Mouse (Mus musculus) macrophage (primary cell): ENCODE results near the gene Zfp473. TPM values are rescaled to one million over a fixed set of nuclear protein-coding genes. Genes with fewer than 3 reads are reported as not detected.
"Not testable (repeated sequence)": the region's sequence is repeated elsewhere in the genome, so short reads cannot be mapped to it uniquely, and the experiment has no call there.

Experiments
- H3K27ac ChIP-seq: fragments of 350-480 bp; formaldehyde crosslinking; 2 replicates; pipeline ENCODE4 v1.9.0; 2021
- H3K36me3 ChIP-seq: fragments of 350-480 bp; formaldehyde crosslinking; 2 replicates; pipeline ENCODE4 v1.9.0; 2021; ENCODE audit errors: inconsistent target
- H3K4me3 ChIP-seq: fragments of 350-480 bp; formaldehyde crosslinking; 2 replicates; pipeline ENCODE4 v1.9.0; 2021; ENCODE audit errors: inconsistent target
- H3K79me2 ChIP-seq: fragments of 350-480 bp; formaldehyde crosslinking; 2 replicates; pipeline ENCODE4 v1.9.0; 2021; ENCODE audit errors: inconsistent target
- WGBS: methylation state at CpG from one replicate; pipeline ENCODE4 v1.1.7; 2026; ENCODE audit warnings: inconsistent platforms; ENCODE audit not compliant: missing documents; 5-methylcytosine and 5-hydroxymethylcytosine counted together
- polyA plus RNA-seq: library from polyadenylated mRNA; stranded (reverse); fragments of 250-400 nt; gene quantifications from 3 replicates; pipeline ENCODE4 v1.2.4, GENCODE M21; 2018; ENCODE audit warnings: inconsistent platforms
- total RNA-seq, 78 experiments: library from RNA; depleted of rRNA; stranded (reverse); fragments of 250-400 nt; gene quantifications; 1 replicate in 9 of 78; 2 replicates in 24 of 78; 3 replicates in 43 of 78; 4 replicates in 2 of 78; pipeline ENCODE4 v1.2.4; 2018; ENCODE audit warnings: inconsistent platforms in 56 of 78

The Zfp473 gene
- total RNA-seq (2018; cell fraction: chromatin; rRNA removed): 1 to 10 TPM in 16 of 26 experiments, under 1 TPM in 10; 0.26 to 4.0 (median 1.3) TPM
- total RNA-seq (2018; cell fraction: cytosol; rRNA removed): under 1 TPM in 25 of 26 experiments, not detected in 1; 0.09 to 0.80 (median 0.38) TPM
- total RNA-seq (2018; cell fraction: nucleus; rRNA removed): 1 to 10 TPM in 11 of 26 experiments, under 1 TPM in 14, not detected in 1; 0.19 to 2.9 (median 0.89) TPM
- polyA plus RNA-seq: 0.23 to 0.60 TPM (median 0.30 TPM) in 3 replicates

DNA sequence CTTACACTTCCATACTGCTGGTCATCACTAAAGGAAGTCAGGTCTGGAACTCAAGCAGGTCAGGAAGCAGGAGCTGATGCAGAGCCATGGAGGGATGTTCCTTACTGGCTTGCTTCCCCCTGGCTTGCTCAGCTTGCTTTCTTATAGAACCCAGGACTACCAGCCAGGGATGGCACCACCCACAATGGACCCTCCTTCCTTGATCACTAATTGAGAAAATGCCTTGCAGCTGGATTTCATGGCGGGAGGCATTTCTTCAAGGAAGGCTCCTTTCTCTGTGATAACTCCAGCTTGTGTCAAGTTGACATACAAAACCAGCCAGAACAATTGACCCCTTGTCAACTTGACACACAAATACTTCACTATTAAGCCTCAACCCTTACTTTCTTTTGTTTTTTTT is at the start of gene Zfp473:
Gene Zfp473, minus strand, starts transcription at position 101 of the 400 bp plus-strand sequence.
- WGBS: 100% methylated on average over 1 of the region's 1 CpGs
- not testable (repeated sequence) for H3K27ac ChIP-seq, H3K4me3 ChIP-seq
- Histone ChIP-seq H3K36me3 (peaks cover 18% of the 10 kb centered on the region), H3K79me2 (peaks cover 31% of the 10 kb centered on the region)

DNA sequence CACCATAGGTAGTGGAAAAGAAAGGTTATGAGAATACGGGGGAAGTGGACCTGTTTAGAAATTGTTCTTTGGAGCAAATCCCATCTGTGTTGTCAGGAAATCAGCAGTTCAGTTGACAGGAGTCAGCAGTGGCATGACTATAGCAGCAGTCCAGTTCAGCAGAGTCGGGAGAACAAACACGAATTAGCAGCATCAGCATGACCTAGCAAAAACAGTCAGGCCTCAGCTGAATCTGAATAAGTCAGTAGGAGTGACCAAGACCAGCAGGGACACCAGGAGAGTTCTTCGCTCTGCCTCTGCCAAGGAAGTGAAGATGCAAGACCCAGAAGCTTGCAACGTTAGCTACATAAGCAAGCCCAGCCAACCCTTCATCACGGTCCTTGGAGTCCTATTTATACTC is 41.9 kb upstream of the Zfp473 start:
- Histone ChIP-seq H3K79me2 (no peaks in the 10 kb centered on the region), H3K27ac (peak overlapping the region; percentile 88), H3K36me3 (no peaks in the 10 kb centered on the region), H3K4me3 (no peak overlapping the region)
- WGBS: 50% methylated on average over 6 of the region's 6 CpGs

- H3K4me3 ChIP-seq: no peak overlapping the region
- H3K79me2 ChIP-seq: no peaks in the 10 kb centered on the region
- 77% methylated on average over 3 of the region's 4 CpGs for WGBS
- H3K27ac ChIP-seq: no peak overlapping the region
- no peaks in the 10 kb centered on the region for H3K36me3 ChIP-seq
Observed at GRCm38 (mm10) chr7:44790066-44790465, 39.2 kb upstream of the Zfp473 start.

DNA sequence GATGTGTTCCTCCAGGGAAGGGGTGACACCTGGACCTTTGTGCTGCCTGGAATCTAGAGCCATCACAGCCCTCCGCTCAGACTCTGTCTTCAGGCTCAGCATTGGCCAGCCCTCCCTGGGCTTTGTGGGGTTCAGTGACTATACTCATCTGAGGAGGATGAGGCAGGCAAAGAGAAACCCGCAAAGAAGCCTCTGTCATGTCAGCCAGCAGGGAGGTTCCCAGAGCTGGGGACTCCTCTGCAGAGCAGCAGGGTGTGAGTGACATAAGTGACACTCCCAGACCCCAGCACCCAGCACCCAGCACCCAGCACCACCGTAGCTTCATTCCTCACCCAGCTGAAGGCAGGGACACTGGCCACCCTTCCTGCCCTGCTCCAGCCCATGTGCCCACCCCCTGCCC is 38.7 kb upstream of the Zfp473 start:
- WGBS: 84% methylated on average over 3 of the region's 3 CpGs
- Histone ChIP-seq H3K36me3 (no peaks in the 10 kb centered on the region), H3K27ac (no peak overlapping the region), H3K4me3 (no peak overlapping the region), H3K79me2 (no peaks in the 10 kb centered on the region)

- Histone ChIP-seq H3K36me3 (peaks cover 29% of the 10 kb centered on the region; the same call in 1 of the 2 replicates), H3K79me2 (no peaks in the 10 kb centered on the region), H3K27ac (no peak overlapping the region), H3K4me3 (no peak overlapping the region)
- WGBS: 91% methylated on average over 8 of the region's 8 CpGs
Observed at GRCm38 (mm10) chr7:44780101-44780500, 29.3 kb upstream of the Zfp473 start.

GRCm38 (mm10) chr7:44776849-44777498 is 26.1 kb upstream of the Zfp473 start:
- H3K4me3 ChIP-seq: no peak overlapping the region
- 83% methylated on average over 9 of the region's 9 CpGs for WGBS
- no peak overlapping the region for H3K27ac ChIP-seq
- H3K79me2 ChIP-seq: no peaks in the 10 kb centered on the region
- peaks cover 57% of the 10 kb centered on the region for H3K36me3 ChIP-seq

DNA sequence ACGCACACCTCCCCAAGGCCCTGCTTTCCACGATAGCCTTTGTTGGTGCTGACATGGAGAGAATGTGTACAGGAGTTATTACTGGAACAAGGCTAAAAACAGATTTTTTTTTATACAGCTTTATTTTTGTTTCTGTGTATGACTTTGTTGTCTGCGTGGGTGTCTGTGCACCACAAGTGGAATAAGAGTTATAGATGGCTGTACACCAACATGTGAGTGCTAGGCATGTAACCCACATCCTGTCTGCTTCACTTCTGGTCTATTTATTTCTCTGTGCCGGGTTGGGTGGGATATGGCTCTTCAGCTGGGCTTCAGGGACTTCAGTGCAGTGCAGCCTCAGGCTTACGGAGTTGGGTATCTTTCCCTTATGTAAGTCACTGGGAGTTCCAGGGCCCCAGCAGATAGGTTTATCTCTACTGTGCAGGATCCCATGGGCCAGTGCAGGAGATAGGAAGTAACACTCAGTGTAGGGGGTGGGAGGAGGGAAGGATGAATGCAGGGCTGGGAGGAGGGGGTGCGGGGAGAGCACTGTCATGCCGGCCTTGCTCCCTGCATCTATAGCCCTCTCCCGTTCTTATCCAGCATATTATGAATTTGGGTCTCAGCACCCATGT is 21.8 kb upstream of the Zfp473 start:
- no peak overlapping the region for H3K4me3 ChIP-seq
- 82% methylated on average over 8 of the region's 8 CpGs for WGBS
- H3K36me3 ChIP-seq: peaks cover 90% of the 10 kb centered on the region
- no peak overlapping the region for H3K27ac ChIP-seq
- H3K79me2 ChIP-seq: no peaks in the 10 kb centered on the region

DNA sequence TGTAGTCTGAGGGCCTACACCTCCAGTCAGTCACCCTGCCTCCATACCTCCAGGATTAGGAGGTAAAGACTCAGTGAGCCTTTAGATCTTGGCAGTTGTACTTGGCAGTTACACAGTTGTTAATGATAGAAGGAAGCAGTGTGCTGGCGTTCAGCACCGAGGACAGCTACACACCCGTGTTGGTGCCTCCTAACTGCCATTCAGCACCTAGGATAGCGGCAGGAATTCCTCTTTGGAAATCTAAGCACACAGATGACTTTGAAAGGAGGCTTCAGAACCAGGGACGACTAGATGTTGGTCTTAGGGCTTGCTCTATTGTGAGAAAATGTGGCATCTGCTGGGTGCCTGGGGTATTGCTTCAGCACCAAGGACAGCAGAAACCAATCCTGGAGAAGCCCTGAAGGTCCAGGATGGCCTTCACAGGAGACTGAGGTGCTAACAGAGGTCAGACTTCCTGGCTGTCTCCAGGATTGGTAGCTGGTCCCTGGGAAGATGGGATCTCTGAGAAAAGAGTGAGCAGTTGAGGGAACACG is 19.3 kb upstream of the Zfp473 start:
- WGBS: 52% methylated on average over 4 of the region's 6 CpGs
- Histone ChIP-seq H3K79me2 (no peaks in the 10 kb centered on the region), H3K27ac (no peak overlapping the region), H3K4me3 (no peak overlapping the region), H3K36me3 (peaks cover 94% of the 10 kb centered on the region)

DNA sequence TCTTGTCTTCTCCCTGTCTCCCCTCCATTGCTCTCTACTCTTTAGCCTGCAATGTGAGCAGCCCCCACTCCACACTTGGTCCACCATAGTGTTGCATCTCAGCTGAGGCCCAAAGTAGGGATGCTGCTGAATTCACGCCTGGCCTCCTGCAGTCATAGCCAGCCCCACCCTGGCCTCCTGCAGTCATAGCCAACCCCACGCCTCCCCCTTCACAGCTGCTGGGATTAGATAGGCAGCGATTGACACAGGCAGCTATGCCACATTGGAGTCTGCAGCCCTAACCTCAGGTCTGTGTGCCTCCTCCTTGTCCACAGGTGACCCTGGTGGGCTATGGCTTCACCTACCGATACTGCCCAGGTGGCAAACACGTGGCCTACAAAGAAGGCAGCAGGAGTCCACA is 17.3 kb upstream of the Zfp473 start:
- H3K36me3 ChIP-seq: peaks cover 93% of the 10 kb centered on the region
- H3K79me2 ChIP-seq: no peaks in the 10 kb centered on the region
- no peak overlapping the region for H3K27ac ChIP-seq
- no peak overlapping the region for H3K4me3 ChIP-seq
- WGBS: 95% methylated on average over 5 of the region's 5 CpGs

DNA sequence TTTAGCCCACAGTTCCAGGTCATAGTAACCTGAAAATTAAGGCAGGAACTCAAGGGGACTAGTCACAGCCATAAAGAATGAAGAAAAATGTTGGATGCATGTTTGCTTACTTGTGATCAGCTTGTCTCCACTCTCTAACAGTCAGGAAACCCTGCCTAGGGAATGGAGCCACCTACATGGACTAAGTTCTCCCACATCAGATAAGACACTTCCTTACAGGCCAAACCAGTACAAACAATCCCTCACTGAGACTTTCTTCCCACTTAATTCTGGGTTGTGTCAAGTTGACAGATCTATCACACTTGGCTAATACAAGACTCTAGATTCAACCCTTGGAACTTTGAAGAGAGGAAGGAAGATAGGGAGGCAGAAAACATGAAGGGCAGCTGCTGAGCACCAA is 9.5 kb upstream of the Zfp473 start:
- Histone ChIP-seq H3K4me3 (no peak overlapping the region), H3K27ac (no peak overlapping the region), H3K79me2 (no peaks in the 10 kb centered on the region), H3K36me3 (peaks cover 93% of the 10 kb centered on the region)

DNA sequence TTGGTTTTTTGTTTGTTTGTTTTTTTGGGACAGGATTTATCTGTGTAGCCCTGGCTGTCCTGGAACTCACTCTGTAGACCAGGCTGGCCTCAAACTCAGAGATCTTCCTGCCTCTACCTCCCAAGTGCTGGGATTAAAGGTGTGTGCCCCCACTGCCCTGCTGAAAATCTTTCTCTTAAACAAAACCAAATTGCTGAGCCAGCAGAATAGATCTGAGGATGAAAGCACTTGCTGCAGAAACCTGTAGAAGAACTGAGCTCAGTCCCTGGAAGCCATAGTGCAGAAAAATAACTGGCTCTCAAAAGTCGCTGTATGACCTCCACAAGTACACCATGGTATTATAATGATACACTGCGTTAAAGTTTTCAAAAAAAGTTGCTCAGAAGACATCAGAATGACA is 6.3 kb upstream of the Zfp473 start:
- Histone ChIP-seq H3K27ac (no peak overlapping the region), H3K4me3 (no peak overlapping the region), H3K36me3 (peaks cover 73% of the 10 kb centered on the region), H3K79me2 (no peaks in the 10 kb centered on the region)
- WGBS: 89% methylated on average over 2 of the region's 2 CpGs

DNA sequence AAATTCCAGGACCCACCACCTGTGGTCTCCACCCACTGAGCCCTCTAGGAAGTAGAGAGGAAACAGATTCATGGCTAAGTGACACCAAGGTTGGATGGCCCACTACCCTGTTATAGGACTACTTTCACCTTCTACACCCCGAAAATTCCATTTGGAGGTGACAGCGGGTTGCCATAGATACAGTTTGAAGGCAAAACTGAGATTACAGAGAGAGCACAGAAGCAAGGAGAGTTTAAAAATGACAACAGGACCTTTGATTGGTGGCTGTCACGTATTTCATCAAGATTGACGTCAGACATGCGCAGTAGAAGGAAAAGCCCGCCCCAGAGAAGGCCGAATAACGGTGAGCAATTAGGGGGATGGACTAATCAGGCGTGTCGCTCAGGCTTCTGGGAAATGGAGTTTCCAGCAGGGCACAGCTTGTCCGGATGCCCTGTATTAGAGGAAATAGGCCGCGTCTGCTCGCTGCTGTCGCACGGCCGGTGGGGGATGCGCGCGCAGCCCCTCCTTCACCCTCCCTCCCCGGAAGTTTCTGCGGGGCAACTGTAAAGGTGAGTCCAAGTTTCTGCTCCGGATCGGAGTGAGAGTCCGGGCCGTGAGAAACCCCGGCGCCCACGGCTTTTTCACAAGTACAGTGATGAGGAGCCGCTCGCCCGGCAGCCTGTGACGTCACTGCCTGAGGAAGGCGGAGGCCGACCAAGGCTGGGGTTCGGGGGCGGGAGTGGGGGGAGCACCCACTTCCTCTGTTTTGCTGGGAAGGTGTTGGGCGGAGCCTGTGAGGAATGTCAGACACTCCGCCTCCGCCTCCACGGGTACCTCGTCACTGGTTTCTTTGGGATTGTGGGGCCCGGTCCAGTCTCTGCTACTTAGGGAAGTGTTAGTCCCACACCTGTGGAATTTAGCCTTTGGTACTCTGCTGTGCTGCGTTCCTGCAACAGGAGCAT is 2.5 kb downstream of the Zfp473 start, which contains the start of gene Vrk3:
Gene Vrk3, plus strand, starts transcription at position 313 of the 944 bp plus-strand sequence.
- under 1% methylated on average over 44 of the region's 44 CpGs for whole genome bisulfite sequencing

GRCm38 (mm10) chr7:44747115-44747514 is 3.7 kb downstream of the Zfp473 start:
- peak overlapping the region; percentile 61; the same call in 1 of the 2 replicates for H3K4me3 ChIP-seq

More for the DNA sequence above, 2.5 kb downstream of the Zfp473 start, which contains the start of gene Vrk3:
- peaks cover 4% of the 10 kb centered on the region; the same call in 1 of the 2 replicates for H3K36me3 ChIP-seq
- H3K4me3 ChIP-seq: peak within 1 kb of the TSS; percentile 61
- H3K27ac ChIP-seq: peak within 1 kb of the TSS; percentile 69
- peaks cover 31% of the 10 kb centered on the region for H3K79me2 ChIP-seq

GRCm38 (mm10) chr7:44745076-44745475 is 5.8 kb downstream of the Zfp473 start:
- 1% methylated on average over 18 of the region's 18 CpGs for WGBS
- H3K79me2 ChIP-seq: peaks cover 14% of the 10 kb centered on the region
- H3K27ac ChIP-seq: no peak overlapping the region
- H3K4me3 ChIP-seq: peak overlapping the region; percentile 26; the same call in 1 of the 2 replicates
- H3K36me3 ChIP-seq: no peaks in the 10 kb centered on the region

More at GRCm38 (mm10) chr7:44747115-44747514, 3.7 kb downstream of the Zfp473 start:
- Histone ChIP-seq H3K36me3 (peaks cover 2% of the 10 kb centered on the region; the same call in 1 of the 2 replicates), H3K27ac (no peak overlapping the region), H3K79me2 (peaks cover 31% of the 10 kb centered on the region)
- 89% methylated on average over 4 of the region's 4 CpGs for WGBS
